Mouse (Mus musculus) erythroblast, embryonic 14.5 days (primary cell): ENCODE data around the gene Iba57. TPM values are rescaled to one million over a fixed set of nuclear protein-coding genes. Genes with fewer than 3 reads are reported as not detected.
"Not testable (repeated sequence)": the region's sequence is repeated elsewhere in the genome, so short reads cannot be mapped to it uniquely, and the experiment has no call there.

Source experiments
- H3K27me3 ChIP-seq: 2 replicates; pipeline ENCODE4 v1.6.1; 2012; ENCODE audit warnings: inconsistent platforms; ENCODE audit not compliant: control insufficient read depth
- H3K36me3 ChIP-seq: 2 replicates; pipeline ENCODE4 v1.6.1; 2012; ENCODE audit warnings: mild to moderate bottlenecking, inconsistent platforms; ENCODE audit not compliant: control insufficient read depth
- H3K4me1 ChIP-seq: 2 replicates; pipeline ENCODE4 v1.6.1; 2012; ENCODE audit warnings: inconsistent platforms; ENCODE audit not compliant: control insufficient read depth
- H3K4me3 ChIP-seq: replicated peaks from 2 replicates; pipeline ENCODE3; 2012; ENCODE audit warnings: moderate library complexity, mild to moderate bottlenecking, inconsistent platforms
- H3K9me3 ChIP-seq: 2 replicates; pipeline ENCODE4 v1.6.1; 2012; ENCODE audit warnings: low read length, inconsistent platforms, mixed read lengths; ENCODE audit not compliant: control insufficient read depth
- GATA1 ChIP-seq: IDR thresholded peaks from 2 replicates; pipeline ENCODE4 v1.6.1; 2012; ENCODE audit warnings: low read length, inconsistent platforms, mixed read lengths
- TAL1 ChIP-seq: IDR thresholded peaks from 3 replicates; pipeline ENCODE4 v1.6.1; 2012; ENCODE audit warnings: low read length, inconsistent platforms, mixed read lengths
- polyA plus RNA-seq: library from polyadenylated mRNA; stranded (reverse); fragments of >175 nt; gene quantifications from 2 replicates; pipeline ENCODE4 v1.2.3, GENCODE M21; 2012

The Iba57 gene
- 2.9 and 3.3 TPM in 2 replicates for polyA plus RNA-seq

DNA sequence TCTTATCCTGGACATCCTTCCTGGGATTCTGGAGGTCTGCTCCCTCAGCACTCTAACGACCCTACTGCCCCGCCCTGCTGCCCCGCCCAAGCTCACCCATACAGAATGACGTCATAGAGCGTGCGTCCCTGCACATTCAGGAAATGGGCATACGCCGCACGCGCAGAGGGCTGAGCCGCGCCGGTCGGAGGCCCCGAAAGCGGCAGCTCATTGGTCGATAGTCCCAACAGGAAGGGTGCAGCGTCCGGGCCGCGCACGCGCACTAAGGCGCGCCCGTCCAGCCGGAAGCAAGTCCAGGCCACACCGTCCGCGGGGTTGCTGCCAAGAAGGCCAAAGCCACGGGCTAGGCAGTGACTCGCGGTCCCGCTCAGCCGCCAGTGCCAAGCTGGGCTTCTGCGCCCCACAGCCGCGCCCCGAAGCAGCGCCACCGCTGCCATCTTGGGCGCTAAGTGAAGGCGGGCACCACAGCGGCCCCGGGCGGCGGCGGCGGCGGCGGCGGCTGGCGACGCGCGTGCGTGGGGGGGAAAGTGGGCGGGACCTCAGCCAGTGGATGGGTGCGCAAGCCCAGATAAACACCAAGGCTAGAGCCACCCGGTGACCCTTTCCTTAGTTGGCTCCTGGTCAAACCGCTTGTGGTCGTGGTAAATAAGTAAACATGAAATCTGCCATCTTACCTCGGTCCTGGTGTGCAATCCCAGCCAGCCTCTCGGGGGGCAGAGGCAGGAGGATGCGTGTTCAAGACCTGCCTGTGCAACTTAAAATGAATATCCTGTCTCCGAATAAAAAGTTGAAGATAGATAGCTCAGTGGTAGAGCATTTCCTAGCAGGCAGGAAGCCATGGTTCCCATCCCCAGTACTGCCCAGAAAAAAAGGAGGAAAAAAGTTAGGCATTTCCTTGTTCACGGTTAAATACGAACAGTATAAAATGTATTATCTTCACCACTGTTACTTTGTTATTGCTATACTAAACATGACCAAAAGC lies at the start of gene Iba57:
Gene Iba57, minus strand, starts transcription at position 485 of the 982 bp plus-strand sequence.
- no peaks in the 10 kb centered on the region for H3K27me3 ChIP-seq
- peaks cover 84% of the 10 kb centered on the region for H3K4me1 ChIP-seq
- H3K36me3 ChIP-seq = peaks cover 42% of the 10 kb centered on the region
- peak within 1 kb of the TSS; percentile 77 for H3K4me3 ChIP-seq
- no peaks in the 10 kb centered on the region for H3K9me3 ChIP-seq
- TF ChIP-seq GATA1 = peak; percentile 22; the same call in 1 of the 2 replicates
- no peak for TF ChIP-seq TAL1

DNA sequence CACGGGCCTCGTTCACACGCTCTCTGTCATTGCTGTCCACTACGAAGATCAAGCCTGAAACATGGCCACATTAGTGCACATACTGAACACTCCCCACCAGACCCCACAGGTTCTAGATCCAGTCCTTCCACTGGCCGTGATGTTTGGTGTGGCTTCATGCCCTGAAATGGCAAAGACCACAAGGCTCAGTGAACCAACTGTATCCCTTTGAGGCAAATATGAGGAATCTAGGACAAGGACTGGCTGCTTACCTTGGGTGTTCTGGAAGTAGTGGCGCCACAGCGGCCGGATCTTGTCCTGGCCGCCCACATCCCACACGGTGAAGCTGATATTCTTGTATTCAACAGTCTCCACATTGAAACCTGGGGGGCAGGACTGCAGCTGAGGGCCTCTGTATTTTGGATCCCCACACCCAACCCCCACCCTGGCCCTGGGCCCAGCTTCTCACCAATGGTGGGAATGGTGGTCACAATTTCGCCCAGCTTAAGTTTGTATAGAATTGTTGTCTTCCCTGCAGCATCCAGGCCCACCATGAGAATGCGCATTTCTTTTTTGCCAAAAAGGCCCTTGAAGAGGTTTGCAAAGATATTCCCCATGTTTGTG lies 49.5 kb upstream of the Iba57 start:
- Histone ChIP-seq H3K9me3 (no peaks in the 10 kb centered on the region), H3K4me3 (no peak overlapping the region), H3K36me3 (peaks cover 89% of the 10 kb centered on the region), H3K4me1 (peaks cover 59% of the 10 kb centered on the region), H3K27me3 (no peaks in the 10 kb centered on the region)
- no peak for TF ChIP-seq GATA1
- no peak for TF ChIP-seq TAL1

DNA sequence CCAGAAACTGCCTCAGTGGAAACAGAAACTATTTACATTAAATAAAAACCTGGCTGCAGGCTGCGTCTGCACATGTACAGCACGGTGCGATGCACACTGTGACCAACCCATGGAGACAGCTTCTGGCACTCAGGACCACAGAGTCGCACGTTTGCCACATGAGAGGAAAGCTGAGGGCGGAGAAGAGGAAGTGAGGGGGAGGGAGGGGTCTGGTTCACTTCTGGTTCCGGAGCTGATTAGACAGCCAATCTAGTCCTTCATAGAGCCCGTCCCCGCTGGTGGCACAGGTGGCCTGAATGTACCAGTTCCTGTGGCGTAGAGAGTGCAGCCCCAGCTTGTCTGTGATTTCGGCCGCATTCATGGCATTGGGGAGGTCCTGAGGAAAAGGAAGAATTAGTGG lies 48.8 kb upstream of the Iba57 start:
- H3K9me3 ChIP-seq, H3K4me3 ChIP-seq, H3K27me3 ChIP-seq: not testable (repeated sequence)
- peaks cover 61% of the 10 kb centered on the region for H3K4me1 ChIP-seq
- peaks cover 83% of the 10 kb centered on the region for H3K36me3 ChIP-seq

DNA sequence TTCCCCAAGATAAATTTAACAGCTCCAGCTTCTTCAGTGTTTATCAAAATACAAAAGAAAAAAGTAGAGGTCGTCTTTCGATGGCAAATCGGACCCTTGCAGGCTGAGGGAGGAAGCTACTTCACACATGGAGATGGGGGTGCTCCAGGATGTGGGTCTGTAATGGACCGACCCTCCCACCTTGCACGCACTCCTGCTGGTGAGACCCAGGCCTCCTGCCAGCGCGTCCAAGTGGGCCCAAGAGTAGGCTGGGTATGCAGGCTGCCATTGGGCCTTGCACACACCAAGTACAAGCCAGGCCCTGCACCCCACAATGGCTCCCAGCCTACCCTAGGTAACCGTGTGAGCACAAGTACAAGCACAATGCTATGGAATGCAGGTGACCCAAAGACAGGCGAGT lies 48.0 kb upstream of the Iba57 start:
- H3K4me1 ChIP-seq = peaks cover 63% of the 10 kb centered on the region

DNA sequence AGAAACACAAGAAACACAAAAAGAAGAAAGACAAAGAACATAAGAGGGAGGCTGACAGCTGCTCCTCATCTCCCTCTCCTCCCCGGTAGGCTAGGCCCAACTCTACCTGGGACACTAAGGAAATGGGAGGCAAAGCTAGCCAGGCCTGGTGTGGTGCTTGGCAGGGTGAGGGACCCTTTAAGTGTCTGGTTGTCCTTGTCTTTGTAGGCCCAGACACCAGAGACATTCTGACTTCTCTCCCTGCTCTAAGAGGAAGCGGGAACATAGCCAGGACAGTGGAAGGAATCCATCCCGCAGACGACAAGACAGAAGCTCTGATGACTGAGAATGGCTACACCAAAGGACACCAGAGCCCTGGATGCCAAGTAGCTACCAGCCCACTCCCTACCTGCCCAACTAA lies 46.5 kb upstream of the Iba57 start:
- no peaks in the 10 kb centered on the region for H3K9me3 ChIP-seq
- no peaks in the 10 kb centered on the region for H3K27me3 ChIP-seq
- H3K4me3 ChIP-seq = no peak overlapping the region
- no peak for TF ChIP-seq GATA1
- no peak for TF ChIP-seq TAL1
- peaks cover 79% of the 10 kb centered on the region for H3K36me3 ChIP-seq
- peaks cover 56% of the 10 kb centered on the region for H3K4me1 ChIP-seq

More for the DNA sequence above, 48.0 kb upstream of the Iba57 start:
- not testable (repeated sequence) for H3K9me3 ChIP-seq, H3K4me3 ChIP-seq, H3K27me3 ChIP-seq
- peaks cover 80% of the 10 kb centered on the region for H3K36me3 ChIP-seq

DNA sequence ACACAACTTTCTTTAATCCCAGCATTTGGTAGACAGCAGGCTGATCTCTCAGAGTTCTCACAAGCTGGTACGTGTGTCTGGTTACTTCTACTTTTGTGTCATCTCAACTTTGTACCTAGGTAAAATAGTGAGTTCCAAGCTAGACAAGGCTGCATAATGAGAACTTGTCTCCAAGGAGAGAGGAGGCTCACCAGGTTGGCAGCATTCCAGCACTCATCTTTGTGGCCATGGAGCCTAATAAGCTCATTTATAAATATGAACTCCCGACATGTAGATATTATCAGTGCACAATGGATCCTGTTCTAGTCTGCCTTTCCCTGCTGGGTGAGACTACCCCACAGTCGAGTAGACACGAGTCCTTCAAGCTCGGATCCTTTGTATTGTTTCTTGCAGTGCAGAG lies 46.0 kb upstream of the Iba57 start:
- Histone ChIP-seq H3K27me3 (no peaks in the 10 kb centered on the region), H3K4me1 (peaks cover 56% of the 10 kb centered on the region), H3K9me3 (no peaks in the 10 kb centered on the region), H3K36me3 (peaks cover 79% of the 10 kb centered on the region), H3K4me3 (peak overlapping the region; percentile 86)
- TF ChIP-seq GATA1 (no peak), TAL1 (no peak)

DNA sequence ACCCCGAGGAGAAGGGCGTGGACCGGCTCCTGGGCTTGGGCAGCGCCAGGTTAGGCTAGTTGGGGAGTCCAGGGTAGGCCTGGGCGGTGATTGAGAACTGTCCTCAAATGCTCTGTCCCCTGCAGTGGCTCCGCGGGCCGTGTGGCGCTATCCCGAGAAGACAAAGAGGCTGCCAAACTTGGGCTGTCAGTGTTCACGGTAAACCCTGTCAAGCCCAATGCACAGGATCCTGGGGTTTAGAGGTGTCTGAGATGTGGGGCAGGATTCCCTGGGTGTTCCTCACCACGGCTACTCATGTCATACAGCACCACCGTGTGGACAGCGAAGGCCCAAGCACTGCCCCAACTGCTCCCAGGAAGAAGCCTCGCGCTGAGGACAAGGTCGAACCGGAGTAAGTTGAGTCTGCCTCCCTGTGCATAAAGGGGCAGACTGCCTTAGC lies 45.5 kb upstream of the Iba57 start:
- H3K36me3 ChIP-seq = peaks cover 79% of the 10 kb centered on the region
- H3K4me1 ChIP-seq = peaks cover 59% of the 10 kb centered on the region

DNA sequence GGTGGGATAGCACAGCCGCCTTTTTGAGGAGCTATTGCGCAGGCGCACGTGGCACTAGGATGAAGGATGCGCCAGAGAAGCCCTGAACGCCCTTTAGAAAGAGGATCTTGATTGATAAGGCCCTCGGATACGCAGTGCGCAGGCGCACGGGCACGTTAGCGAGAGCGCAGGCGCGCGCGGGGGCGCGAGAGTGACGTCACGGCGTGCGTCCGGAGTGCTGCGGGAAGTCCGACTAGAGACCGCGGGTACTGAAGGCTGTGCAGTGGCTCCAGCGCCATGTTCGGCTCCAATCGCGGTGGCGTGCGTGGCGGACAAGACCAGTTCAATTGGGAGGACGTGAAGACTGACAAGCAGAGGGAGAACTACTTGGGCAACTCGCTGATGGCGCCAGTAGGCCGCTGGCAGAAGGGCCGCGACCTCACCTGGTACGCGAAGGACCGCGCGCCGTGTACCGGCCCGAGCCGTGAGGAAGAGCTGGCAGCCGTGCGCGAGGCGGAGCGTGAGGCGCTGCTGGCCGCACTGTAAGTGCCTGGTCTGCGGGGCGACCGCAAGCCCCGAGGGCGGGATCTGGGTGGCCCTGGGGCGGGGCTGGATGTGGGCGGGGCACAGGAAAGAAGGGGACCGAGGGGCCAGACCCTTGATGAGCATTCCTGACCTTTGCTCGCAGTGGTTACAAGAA lies 44.8 kb upstream of the Iba57 start, which contains the start of gene 2310033P09Rik:
Gene 2310033P09Rik, plus strand, starts transcription at position 169 of the 679 bp plus-strand sequence.
- H3K4me3 ChIP-seq = peak within 1 kb of the TSS; percentile 86
- H3K9me3 ChIP-seq = no peaks in the 10 kb centered on the region
- peaks cover 76% of the 10 kb centered on the region for H3K36me3 ChIP-seq
- TF ChIP-seq TAL1 (no peak), GATA1 (peak; percentile 47; the same call in 1 of the 2 replicates)
- peaks cover 56% of the 10 kb centered on the region for H3K4me1 ChIP-seq
- H3K27me3 ChIP-seq = no peaks in the 10 kb centered on the region

More for the DNA sequence above, 45.5 kb upstream of the Iba57 start:
- H3K4me3 ChIP-seq = peak overlapping the region; percentile 86
- no peaks in the 10 kb centered on the region for H3K9me3 ChIP-seq
- H3K27me3 ChIP-seq = no peaks in the 10 kb centered on the region
- no peak for TF ChIP-seq TAL1
- no peak for TF ChIP-seq GATA1
